Mouse (Mus musculus): ENCODE data around the gene Epb41l4b.

GRCm38 (mm10) chr4:56944286-56944685 lies 199.0 kb downstream of the Epb41l4b start:
- TF ChIP-seq CTCF (IDR thresholded peaks at IDR 0.05; ENCODE audit: low read depth) (no peak), EP300 (optimal IDR thresholded peaks at IDR 0.05) (no peak)
